Mouse (Mus musculus) erythroid progenitor cell, adult 5-6 weeks (primary cell): Measurements from ENCODE around the gene Wwox. TPM values are rescaled to one million over a fixed set of nuclear protein-coding genes. Genes with fewer than 3 reads are reported as not detected.

ENCODE experiments used
- ATAC-seq: replicated peaks from 2 replicates; pipeline ENCODE4 v1.8.0; 2016; ENCODE audit warnings: moderate number of reproducible peaks, mild to moderate bottlenecking, moderate TSS enrichment, inconsistent platforms; ENCODE audit not compliant: poor library complexity, low FRiP score, severe bottlenecking
- total RNA-seq, 2 experiments: library from RNA; stranded (forward) in 1 of 2; stranded (reverse) in 1 of 2; fragments of 150-400 nt in 1 of 2; fragments of 186-747, 209-891 nt in 1 of 2; gene quantifications; 2 replicates each; pipeline versions ENCODE4 v1.2.3 to v1.2.4; 2015 to 2017; ENCODE audit warnings: low replicate concordance in 2 of 2

The Wwox gene
- total RNA-seq, 2 experiments from 2014 or later = 3.8 to 3.9 TPM

DNA sequence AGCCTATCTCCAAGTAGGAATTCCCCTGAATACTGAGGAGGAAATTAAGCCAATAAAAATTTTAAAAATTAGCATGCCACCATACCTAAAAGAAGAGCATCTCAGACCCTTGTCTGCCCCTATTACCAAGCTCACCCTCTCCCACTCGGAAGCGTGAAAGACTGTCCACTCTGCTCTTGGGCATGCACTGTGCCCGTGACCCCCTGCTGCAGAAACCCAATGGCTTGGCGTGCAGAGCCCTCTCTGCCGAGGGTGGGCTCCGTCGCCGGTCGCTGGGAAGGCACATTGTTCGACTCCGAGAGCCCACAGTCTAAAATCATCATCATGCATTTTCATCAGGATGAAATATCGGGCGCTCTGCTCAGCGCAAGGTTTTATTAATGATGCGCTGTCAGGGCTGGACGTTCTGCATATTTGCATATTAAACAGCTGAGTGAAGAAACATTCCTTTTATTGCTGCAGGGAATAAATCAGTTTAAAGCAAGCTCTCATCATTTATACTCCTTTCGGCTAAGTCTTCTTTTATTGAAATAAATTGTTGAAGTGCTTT is 471.7 kb downstream of the Wwox start:
- no peak for ATAC-seq

DNA sequence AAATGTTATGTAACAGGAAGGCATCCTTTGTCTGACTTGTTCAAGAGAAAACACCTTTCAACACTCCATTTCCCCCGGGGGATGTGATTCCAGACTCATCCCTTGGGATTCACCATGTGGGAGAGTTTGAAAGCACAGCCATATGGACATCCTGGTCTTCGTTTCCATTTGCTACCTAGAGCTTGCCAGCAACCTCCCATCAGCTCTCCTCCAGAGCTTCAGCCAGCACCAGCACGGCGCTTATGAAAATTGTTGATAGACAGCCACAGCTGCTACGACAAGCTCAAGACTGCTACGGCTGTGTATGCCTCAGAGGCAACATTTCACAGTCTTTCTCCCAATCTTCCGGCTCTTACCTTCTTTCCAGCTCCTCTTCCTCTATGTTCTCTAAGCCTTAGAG is 484.2 kb downstream of the Wwox start:
- ATAC-seq = no peak

DNA sequence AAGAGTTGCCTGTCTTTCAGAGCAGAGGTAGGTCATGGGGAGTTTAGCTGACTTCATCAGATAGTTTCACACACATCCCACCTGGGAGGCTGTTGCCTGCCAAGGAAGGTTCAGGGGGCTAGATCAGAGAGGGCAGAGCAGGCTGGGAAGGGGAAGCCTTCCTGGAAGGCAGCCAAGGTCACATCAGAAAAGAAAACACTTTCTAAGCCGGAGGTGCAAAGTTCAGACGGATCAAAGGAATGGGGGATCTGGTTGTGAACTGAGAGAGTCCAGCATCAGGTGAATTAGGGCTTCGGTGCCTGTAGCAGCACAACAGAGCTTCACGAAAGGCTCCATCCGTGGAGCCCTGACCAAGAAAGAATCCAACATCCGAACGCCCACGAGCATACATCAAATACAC is 488.0 kb downstream of the Wwox start:
- ATAC-seq = no peak

DNA sequence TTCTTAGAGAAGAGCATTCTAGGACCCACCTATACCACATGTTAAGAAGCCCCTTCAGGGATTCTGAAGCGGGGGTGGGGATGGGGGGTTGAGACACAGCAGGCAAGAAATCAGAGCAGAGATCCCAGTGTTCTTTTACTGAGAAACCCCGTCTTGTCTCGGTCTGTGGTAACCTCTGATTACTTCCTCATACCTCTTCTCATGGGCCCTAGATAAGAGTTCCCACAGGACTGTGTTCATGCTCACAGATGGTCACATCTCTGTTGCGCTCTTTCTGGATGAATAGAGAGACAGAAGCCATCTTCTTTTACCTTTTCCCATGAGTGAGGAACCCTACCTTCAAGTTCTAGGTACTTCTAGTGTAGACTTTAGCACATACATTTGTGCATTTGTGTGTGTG is 488.5 kb downstream of the Wwox start:
- ATAC-seq = no peak

DNA sequence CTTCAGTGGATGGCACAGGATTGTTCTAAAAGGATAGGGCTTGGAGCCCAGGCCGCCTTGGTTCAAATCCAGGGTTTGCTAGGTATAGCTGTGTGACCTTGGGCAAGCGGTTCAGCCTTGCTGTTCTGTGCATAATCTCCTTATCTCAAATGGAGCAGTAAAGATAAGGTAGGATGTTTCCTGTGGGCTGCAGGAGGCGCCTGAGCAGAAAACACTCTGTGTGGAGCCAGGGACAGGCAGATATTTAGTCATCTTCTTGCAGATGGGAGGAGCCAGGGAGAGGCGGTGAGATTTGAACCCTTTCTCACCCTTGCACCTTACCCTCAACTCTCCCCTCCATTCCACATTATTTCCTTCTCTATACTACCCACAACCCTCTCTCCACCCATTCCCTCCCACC is 490.1 kb downstream of the Wwox start:
- no peak for ATAC-seq

DNA sequence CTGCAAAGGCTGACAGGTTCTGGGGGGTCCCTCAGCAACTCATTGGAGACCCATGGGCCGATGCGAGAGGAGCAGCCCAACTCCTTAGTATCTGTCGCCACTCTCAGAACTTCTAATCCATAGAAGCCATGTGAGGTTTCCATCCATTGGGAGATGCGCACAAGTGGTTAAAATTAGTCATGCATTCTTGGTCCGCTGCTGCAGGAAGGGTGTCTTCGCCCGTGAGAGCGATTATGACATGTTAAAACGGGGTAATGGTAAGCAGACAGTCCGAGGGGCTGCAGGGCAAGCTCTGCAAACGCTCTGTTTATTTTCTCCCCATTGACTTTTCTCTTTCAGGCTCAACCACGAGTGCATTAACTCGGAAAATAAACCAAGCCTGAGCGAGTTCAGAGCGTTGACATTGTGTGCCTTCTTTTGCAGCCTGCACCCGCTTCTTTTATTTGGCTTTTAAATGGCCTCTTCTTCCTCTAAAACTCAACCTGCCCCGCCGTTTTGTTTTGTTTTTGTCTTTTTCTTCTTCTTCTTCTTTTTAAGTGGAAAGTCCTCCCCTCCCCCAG is 492.7 kb downstream of the Wwox start:
- ATAC-seq = no peak

DNA sequence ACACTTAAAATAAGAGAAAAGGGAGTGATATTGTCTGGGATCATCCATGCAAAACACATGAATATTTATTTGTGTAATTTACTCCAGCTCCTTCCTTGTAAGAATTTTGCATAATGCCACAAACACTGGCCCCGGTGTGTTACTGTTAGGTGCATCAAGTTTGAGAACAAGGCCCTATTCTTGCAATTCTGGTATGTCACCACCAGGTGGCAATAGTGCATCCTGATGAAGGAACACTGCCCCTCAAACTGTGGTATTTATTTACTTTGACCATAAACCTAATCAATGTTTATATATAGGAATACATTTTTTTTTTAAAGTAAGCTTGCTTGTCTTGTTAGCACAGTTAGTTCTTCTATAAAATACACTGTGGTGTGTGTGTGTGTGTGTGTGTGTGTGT is 493.8 kb downstream of the Wwox start:
- no peak for ATAC-seq

DNA sequence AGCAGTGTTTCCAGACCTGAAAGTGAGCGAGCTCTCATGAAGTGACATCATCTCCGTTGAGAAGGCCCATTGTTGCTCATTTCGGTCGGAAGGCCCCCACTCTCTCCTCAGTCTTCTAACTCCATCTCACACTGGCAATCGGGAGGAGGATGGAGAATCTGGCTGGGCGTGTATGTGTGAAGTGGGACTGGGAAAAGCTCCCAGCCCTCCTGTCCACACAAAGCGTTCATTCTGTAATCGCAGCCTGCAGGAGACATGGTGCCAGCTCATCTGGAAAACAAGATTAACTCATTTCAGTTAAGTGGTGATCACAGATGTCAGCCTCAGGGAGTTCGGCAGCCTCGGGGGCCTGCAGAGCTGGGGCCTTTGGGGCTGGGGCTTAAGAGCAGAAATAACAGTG is 497.4 kb downstream of the Wwox start:
- no peak for ATAC-seq

DNA sequence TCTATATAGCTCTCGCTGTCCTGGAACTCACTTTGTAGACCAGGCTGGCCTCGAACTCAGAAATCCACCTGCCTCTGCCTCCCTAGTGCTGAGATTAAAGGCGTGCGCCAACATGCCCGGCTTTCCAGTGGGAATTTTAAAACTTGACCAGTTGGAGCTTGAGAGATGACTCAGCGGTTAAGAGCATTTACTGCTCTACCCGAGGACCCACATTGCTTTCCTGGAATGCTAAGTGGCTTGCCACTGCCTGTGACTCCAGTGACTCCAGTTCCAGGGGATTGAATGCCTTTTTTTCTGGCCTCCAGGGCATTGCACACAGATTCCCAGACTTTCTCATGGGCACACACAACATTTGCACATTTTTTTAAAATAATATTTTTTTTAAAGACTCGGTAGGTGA is 499.9 kb downstream of the Wwox start:
- no peak for ATAC-seq

DNA sequence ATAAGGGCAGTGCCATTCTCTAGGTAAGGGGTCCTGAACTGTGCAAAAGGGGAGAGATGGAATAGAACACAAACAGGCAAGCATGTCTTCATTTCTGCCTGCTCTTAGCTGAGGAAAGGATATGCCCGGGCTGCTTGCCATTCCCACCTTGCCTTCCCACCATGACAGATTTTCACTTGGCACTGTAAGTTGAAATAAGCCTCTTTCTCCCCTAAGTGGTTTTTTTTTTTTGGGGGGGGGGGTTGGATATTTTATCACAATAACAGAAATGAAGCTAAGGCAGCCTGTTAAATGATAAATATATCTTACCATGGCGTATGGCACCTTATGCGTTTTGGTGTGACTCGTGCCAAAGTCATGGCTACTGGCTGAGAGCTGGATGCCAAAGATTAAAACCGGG is 501.6 kb downstream of the Wwox start:
- no peak for ATAC-seq

DNA sequence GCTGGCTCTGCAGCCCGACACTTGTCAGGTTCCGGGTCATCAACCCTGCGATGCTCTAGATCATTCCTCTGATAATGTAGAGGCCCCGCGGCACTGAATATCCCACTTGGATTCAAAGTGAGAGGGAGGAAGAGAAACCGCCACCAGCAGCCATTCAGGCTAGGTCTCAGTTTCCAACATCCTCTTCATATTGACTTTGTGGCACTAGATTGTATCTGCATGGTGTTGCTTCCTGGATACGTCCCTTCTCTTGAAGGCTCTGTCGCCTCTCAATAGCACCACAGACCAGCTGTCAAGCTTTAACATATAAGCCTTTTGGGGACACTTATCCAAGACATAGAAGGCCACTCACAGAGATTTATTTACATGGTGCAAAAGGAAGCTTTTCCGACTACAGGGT is 502.2 kb downstream of the Wwox start:
- no peak for ATAC-seq

DNA sequence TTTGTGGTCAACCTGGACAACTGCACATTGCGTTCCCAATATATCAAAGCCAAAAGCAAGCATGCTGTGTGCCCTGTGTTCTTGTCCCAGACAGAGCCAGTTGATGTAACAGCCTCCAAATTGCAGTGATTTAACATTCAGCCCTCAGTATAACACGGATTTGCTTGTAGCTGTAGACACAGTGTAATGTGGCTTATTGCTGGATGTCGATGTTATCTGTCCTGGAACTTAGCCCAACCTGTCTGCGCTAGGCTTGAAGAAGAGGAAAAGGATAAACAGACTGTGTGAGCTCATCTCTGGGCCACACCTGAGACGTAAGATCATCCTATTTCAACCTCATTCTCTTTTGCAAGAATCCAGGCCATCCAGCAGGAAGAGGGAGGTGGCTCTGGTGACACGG is 508.5 kb downstream of the Wwox start:
- no peak for ATAC-seq

DNA sequence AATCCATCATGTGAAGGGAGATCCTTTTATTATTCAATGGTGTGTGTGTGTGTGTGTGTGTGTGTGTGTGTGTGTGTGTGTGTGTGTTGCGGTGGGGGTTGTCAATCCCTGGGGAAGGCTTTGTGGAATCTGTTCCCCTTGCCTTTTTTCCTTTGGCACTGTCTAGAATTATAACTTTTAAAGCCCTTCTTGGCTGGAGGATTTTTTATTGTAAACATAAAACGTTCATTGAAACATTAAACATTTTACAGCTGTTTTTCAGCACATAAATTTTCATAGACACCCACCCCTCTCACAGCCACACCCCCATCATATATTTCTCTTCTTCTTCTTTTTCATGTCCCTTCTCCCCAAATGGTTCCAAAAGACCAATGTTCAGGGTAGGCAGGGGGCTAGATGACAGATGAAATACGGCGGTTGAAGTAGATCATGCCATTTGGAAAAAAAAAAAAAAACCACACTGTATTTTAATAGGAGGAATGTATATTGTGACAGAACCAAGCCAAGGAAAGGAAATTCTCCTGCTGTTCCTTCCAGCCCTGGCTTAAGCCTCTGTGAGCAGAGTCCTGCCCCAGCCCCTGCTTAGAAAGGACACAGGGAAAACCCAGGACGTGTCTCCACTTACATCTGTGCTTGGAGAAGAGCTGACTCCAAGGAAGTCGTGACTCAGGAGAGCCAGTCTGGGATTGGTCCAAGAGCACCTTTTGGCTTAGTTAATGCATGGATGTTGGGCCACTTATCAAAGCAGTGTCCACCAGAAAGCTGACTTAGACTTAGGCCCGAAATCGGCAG is 517.1 kb downstream of the Wwox start:
- ATAC-seq = no peak

DNA sequence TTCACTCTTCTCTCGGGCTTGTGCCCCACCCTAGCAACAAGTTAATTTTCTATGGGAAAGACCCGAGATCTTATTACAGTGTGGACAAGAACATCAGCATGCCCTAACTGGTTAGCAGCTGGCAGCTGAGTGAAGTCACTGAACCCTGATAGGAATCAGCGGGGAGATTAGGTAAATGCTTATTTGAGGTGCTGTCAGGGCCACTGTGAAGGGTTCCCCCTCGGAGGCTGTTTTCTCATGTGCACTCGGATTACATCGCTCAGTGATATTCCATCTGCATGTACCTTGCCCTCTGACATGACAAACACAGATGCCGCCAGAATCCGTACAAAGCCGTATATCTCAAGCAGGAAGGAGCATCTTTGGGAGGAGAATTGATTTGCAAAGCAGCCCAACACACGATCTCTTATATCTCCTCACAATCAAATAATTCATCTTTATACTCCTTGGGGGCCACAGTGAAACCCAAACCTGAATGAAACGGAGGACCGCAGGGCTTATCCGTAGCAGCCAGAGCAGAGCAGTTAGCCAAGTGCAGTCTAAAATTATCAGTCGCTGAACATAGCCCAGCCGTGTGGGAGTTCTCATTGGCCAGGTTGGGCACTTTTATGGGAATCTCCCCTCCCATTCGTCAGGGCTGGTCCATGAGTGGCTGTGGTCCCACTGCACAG is 519.1 kb downstream of the Wwox start:
- ATAC-seq = no peak

DNA sequence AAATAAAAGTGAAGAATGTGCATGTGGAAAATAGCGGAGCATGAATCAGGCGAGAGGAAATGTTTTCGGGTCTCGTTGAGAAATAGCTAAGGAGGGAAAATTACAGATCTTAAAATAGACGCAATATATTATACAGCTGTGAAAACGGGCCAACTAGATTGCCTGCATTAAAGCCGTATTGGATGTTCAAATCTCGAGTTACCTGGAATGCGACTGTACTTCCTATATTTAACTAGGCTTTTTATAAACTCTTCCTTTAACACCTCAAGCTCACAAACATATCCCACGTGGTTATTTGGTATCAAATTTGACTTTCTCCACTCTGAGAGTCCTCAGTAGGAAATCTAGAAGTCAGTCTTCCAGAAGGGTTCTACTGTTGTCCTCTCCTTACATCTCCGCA is 520.0 kb downstream of the Wwox start:
- no peak for ATAC-seq

DNA sequence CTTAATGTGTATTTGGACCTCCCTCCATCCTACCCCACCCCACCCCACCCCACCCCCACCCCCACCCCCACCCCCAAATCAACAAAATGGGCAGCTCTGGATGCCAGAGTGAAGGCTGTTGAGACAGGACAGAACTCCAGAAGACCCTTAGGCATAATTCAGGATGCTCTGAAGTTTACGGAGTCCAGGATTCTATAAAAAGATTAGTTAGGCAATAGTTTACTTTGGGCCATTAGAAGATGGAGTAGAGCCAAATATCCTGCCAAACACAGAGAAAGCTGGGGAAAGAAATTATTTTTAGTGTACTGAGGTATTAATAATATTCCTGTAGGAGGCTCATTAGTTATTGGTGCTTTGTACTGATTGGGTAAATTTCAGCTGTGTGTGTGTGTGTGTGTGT is 523.0 kb downstream of the Wwox start:
- ATAC-seq = no peak

DNA sequence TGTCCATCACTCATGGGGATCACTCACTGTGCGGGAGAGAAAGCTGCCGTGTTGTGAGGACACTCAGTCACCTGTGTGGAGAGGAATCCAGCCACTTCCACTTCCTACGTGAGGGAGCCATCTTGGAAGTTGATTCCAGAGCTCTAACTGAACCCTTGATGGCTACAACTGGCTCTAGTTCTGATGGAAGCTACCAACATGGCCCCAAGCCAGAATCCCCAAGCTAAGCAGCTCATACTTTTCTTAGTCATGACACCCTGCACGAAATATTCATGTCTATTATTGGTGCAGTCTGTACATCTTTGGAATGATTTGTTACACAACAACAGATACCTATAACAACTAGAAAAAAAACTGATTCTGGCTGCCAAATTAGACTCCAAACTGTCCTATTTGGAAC is 523.8 kb downstream of the Wwox start:
- ATAC-seq = no peak

DNA sequence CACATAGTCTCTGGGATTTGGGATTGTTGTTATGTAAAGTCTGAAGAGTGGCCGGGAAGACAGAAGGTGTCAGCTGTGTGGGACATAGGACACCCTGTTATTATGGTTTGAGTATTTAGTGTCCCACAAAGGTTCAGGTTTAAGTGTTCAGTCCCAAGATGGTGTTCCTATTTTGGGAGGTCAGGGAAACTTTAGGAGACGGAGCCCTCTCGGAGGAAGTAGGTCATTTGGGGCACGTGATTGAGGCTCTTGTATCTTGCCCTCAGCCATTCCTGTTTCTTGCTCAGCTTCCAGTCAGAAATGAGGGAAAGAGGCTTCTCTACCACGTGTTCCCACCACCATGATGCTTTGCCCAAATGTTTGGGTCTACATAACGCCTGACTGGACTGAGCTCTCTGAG is 524.8 kb downstream of the Wwox start:
- ATAC-seq = no peak

DNA sequence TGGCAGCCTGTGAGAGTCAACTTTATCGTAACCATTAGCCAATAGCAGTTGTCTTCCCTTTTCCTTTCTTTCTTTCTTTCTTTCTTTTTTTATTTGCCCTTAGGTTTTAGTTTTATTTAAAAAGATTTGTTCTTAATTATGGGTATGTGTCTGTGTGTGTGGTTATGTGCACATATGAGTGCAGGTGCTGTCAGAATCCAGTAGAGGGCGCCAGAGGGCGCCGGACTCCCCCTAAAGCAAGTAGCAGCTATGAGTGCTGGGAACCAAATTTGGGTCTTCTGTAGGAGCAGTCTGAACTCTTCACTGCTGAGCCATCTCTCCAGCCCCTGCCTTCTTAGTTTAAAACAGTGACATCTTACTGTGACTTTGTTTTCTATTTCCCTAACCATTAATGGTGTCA is 529.4 kb downstream of the Wwox start:
- no peak for ATAC-seq

DNA sequence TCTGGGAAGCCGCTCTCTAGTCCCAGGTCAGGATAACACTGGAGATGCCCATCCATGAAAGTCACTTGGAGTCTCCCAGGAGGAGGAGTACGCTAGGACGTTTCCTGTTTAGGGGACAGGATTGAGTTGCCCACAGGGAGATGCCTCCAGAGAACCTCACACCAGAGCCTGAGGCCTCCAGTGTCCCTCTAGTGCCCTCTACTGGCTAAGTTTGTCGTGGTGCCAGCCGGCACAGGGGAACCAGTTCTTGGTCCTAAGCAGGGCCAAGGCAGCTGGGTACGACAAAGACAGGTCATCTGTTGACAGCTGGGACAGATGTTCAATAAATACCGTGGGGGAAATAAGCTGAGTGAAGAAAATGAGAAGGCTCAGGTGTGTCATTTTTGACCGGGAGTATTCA is 531.9 kb downstream of the Wwox start:
- ATAC-seq = no peak

DNA sequence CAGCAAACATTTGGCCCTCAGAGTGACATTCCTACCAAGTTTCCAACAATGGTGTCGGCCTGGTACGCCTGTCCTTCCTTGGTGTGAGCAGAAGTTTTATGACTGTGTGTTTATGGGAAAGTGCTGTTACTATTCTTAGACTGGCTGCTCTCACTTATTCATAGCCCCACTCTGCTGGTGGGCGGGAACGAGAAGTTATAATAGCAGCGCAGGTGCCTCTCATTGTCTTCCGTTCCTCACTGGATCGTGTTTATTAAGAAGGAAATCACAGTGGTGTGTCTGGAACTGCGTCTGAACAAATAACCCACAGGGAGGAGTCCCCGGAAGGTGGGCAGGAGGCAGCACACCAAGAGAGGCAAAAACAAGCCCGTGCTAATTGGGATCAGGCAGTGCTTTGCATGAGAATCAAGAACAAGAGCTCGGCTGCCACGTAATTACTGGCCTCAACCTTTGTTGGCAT is 533.6 kb downstream of the Wwox start:
- ATAC-seq = no peak
